In genomic region chr8:70611849-70612248, GRCm38 (mm10) we compare ENCODE assay signal across 8 mouse cellular contexts. TPM values are rescaled to one million over a fixed set of nuclear protein-coding genes. Genes with fewer than 3 reads are reported as not detected.
DNase-seq lines count a peak whose midpoint lies in the region; ATAC-seq lines count a peak whose summit lies in the region.

No protein-coding gene starts in this region.

- peaks cover 20% of the 10 kb centered on the region for H3K4me1 ChIP-seq in hindbrain, embryonic 11.5 days (replicated peaks; ENCODE audit: control insufficient read depth, insufficient read depth, low read length)

- peak overlapping the region; percentile 51 for H3K27ac ChIP-seq in hindbrain, embryonic 11.5 days (ENCODE audit: low read depth, low read length)

- no peaks in the 10 kb centered on the region for H3K9me3 ChIP-seq in hindbrain, embryonic 11.5 days (ENCODE audit: control insufficient read depth, low read length)

- no peaks in the 10 kb centered on the region for H3K27me3 ChIP-seq in hindbrain, embryonic 11.5 days (ENCODE audit: control insufficient read depth, insufficient read depth, low read length)

- WGBS in hindbrain, embryonic 11.5 days: 1% methylated on average over 6 of the region's 6 CpGs

- peak; percentile 81 for DNase-seq in R1 (ENCODE audit: low read depth, low spot score)
- peak; percentile 93 to 94 for DNase-seq in cerebellum, postnatal 10 days
- peak; percentile 96 for DNase-seq in hindbrain, embryonic 11.5 days (ENCODE audit: low spot score)
- peak; percentile 86 to 90 for DNase-seq in layer of hippocampus, postnatal 14 days (ENCODE audit: low spot score in 2 of 2)
- DNase-seq in lung, postnatal 25 days (ENCODE audit: low spot score): peak; percentile 91
- peak; percentile 91 for DNase-seq in retina, postnatal 1 day
- DNase-seq in thymus, postnatal 4 days: peak; percentile 95

- H3K36me3 ChIP-seq in hindbrain, embryonic 11.5 days (ENCODE audit: control insufficient read depth, insufficient read depth, low read length): no peaks in the 10 kb centered on the region

- H3K4me2 ChIP-seq in hindbrain, embryonic 11.5 days (replicated peaks; ENCODE audit: low read depth, low read length): peak overlapping the region; percentile 95

- peak overlapping the region; percentile 41 for H3K4me3 ChIP-seq in hindbrain, embryonic 11.5 days (ENCODE audit: low read depth, low read length)

- peak overlapping the region; percentile 50 for H3K9ac ChIP-seq in hindbrain, embryonic 11.5 days (ENCODE audit: low read depth, low read length)

- 0 out of 2 replicates have a peak, but pooled peaks have one; percentile 9 for ATAC-seq in frontal cortex, adult (ENCODE audit: low TSS enrichment)
- no peak for ATAC-seq in hindbrain, embryonic 11.5 days (ENCODE audit: low FRiP score)

RNA-seq across cellular contexts. Expression of gene Ssbp4, which starts 3.2 kb away (rescaled TPM):
- 126 and 129 TPM in 2 replicates for polyA plus RNA-seq in hindbrain, embryonic 11.5 days (2014; fragmentation: Nextera tagmentation; extraction: Ambion mirVana)
- total RNA-seq in layer of hippocampus, postnatal 14 days (2021): 100 to 1,000 TPM; 253 to 259 TPM

RNA-seq across cellular contexts. Expression of gene Lrrc25, which starts 4.1 kb away (rescaled TPM):
- polyA plus RNA-seq in hindbrain, embryonic 11.5 days (2014; fragmentation: Nextera tagmentation; extraction: Ambion mirVana): 0.85 and 0.97 TPM in 2 replicates
- 1 to 10 TPM; 1.1 to 1.4 TPM for total RNA-seq in layer of hippocampus, postnatal 14 days (2021)

RNA-seq across cellular contexts. Expression of gene Isyna1, which starts 17.7 kb away (rescaled TPM):
- polyA plus RNA-seq in hindbrain, embryonic 11.5 days (2014; fragmentation: Nextera tagmentation; extraction: Ambion mirVana): 57.9 and 65.1 TPM in 2 replicates
- total RNA-seq in layer of hippocampus, postnatal 14 days (2021): 10 to 100 TPM; 38.8 to 46.1 TPM

RNA-seq across cellular contexts. Expression of gene Gdf15, which starts 20.4 kb away (rescaled TPM):
- not detected in 2 replicates for polyA plus RNA-seq in hindbrain, embryonic 11.5 days (2014; fragmentation: Nextera tagmentation; extraction: Ambion mirVana)
- not detected for total RNA-seq in layer of hippocampus, postnatal 14 days (2021)

RNA-seq across cellular contexts. Expression of gene Pgpep1, which starts 48.3 kb away (rescaled TPM):
- 170 TPM in 2 replicates for polyA plus RNA-seq in hindbrain, embryonic 11.5 days (2014; fragmentation: Nextera tagmentation; extraction: Ambion mirVana)
- total RNA-seq in layer of hippocampus, postnatal 14 days (2021): 10 to 100 TPM; 25.9 to 30.8 TPM
